Mouse (Mus musculus): ENCODE measurements at regions not wholly inside any gene's neighbourhood (a gene's known extent, or its start where the extent isn't known, plus 50 kb on each side); places are given as distances from the start of the nearest gene placed in this dataset.

GRCm38 (mm10) chr12:35734371-35734770, 191.0 kb upstream of the Agr3 start:
- TF ChIP-seq POLR2A (IDR thresholded peaks at IDR 0.05; ENCODE audit: low read depth, low read length) (no peak), CTCF (conservative IDR thresholded peaks at IDR 0.05 in 1 of 2, IDR thresholded peaks at IDR 0.05 in 1 of 2; ENCODE audit: low read depth in 2 of 2, low read length in 2 of 2) (no peak), JUND (conservative IDR thresholded peaks at IDR 0.05; ENCODE audit: low read depth, low read length) (no peak), POLR2AphosphoS2 (IDR thresholded peaks at IDR 0.05; ENCODE audit: low read depth, low read length) (no peak), TCF12 (IDR thresholded peaks at IDR 0.05; ENCODE audit: low read depth, low read length) (no peak)

All from CH12.LX (cell line).